Mouse (Mus musculus) embryonic fibroblast, embryonic 13.5 days (primary cell): ENCODE results near the gene Wap.

ENCODE experiments used
- CTCF ChIP-seq: IDR thresholded peaks from 2 replicates; pipeline ENCODE4 v1.5.1; 2011; ENCODE audit warnings: mild to moderate bottlenecking, control low read depth, low read length, moderate library complexity, borderline replicate concordance; ENCODE audit not compliant: insufficient read depth
- POLR2A ChIP-seq: IDR thresholded peaks from 2 replicates; pipeline ENCODE4 v1.6.1; 2011; ENCODE audit warnings: low read depth, mild to moderate bottlenecking, control low read depth, low read length, moderate library complexity

DNA sequence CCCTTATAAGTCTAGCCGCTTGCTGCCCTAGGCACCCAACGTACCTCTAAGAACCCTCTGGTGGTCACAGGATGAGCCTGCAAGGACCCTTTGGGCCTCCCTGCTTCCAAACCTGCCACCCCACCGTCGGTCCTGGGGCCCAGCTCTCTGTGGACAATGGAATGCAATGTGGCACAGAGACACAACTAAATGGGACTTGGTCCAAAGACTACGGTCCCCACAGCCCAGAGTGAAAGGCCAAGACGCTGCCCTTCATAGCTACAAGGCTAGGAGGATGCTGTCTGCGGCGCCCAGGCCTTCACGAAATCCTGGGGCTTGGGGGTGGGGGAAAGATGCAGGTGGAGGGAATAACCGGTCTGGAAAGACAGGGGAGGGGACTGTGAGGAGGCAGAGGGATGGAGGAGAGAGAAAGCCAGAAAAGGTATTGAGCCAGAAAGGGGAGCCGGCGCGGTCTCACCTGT is 33.4 kb downstream of the Wap start:
- TF ChIP-seq CTCF = no peak
- TF ChIP-seq POLR2A = no peak
